Mouse (Mus musculus) thymus, adult 2 months (tissue): Measurements from ENCODE around the gene Umad1.

Source experiments
- CTCF ChIP-seq: fragments of 200-500 bp; IDR thresholded peaks from 2 replicates; pipeline ENCODE4 v1.5.1; 2012; ENCODE audit warnings: mild to moderate bottlenecking, control low read depth, low read length, moderate library complexity, borderline replicate concordance; ENCODE audit not compliant: control insufficient read depth, poor library complexity, insufficient read depth; ENCODE audit errors: extremely low read depth
- POLR2A ChIP-seq: fragments of 200-500 bp; IDR thresholded peaks from 2 replicates; pipeline ENCODE4 v1.6.1; 2012; ENCODE audit warnings: mild to moderate bottlenecking, low read length, control low read depth, moderate library complexity; ENCODE audit not compliant: control insufficient read depth, poor library complexity, insufficient read depth; ENCODE audit errors: extremely low read depth

DNA sequence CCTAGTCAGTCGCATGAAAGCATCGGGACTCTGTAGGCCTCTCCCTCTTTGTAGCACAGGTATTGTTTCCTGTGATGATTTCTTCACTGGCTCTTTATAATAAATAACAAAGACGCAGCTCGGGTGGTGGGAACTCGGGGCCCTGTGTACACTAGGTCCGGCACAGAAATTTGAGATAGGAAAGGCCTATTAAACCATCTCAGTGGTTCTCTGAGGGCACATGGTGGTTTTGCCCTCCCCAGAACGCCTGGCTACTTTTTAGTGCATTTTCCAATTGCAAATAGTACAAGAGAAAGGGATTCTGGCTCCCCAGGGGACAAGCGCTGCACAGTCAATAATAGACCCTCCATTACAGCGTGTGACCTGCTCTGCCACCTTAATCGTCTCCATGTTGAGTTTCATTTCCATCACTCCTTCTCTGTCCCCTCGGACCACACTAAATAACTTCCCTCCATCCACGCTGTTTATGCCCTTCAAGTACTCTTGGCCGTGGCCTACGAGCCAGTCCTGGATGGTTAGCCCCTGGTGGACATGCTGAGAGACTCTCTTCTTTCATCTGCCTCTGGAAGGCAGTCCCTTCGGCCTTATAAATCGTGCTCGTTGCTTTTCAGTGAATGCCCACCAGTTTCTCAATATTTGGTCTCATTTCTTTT, 227.4 kb downstream of the Umad1 start:
- TF ChIP-seq CTCF (no peak), POLR2A (no peak)
